Mouse (Mus musculus): Measurements from ENCODE around the gene Gucy1b2. TPM values are rescaled to one million over a fixed set of nuclear protein-coding genes. Genes with fewer than 3 reads are reported as not detected.

Gene Gucy1b2
- polyA plus RNA-seq, 1 experiment from 2014 or later: 0.08 TPM

- DNase-seq (ENCODE audit: low spot score) (no peak), ATAC-seq (ENCODE audit: insufficient read depth, low FRiP score, low TSS enrichment) (no peak)
- H3K27me3 ChIP-seq (ENCODE audit: control insufficient read depth, insufficient read depth, low read length): no peaks in the 10 kb centered on the region
Measured at GRCm38 (mm10) chr14:62472061-62472460, 16.0 kb upstream of the Gucy1b2 start.

GRCm38 (mm10) chr14:62468753-62469125, 12.7 kb upstream of the Gucy1b2 start:
- no peak for DNase-seq (ENCODE audit: low spot score)
- WGBS: 93% methylated on average over 5 of the region's 5 CpGs
- ATAC-seq (ENCODE audit: insufficient read depth, low FRiP score, low TSS enrichment): no peak
- H3K36me3 ChIP-seq (ENCODE audit: control insufficient read depth, insufficient read depth, low read length): no peaks in the 10 kb centered on the region
- H3K4me1 ChIP-seq (ENCODE audit: control insufficient read depth, insufficient read depth, low read length): no peaks in the 10 kb centered on the region
- no peak overlapping the region for H3K4me3 ChIP-seq (ENCODE audit: low read depth, low read length)
- no peak overlapping the region for H3K4me2 ChIP-seq (ENCODE audit: low read depth)
- H3K9me3 ChIP-seq (ENCODE audit: control insufficient read depth, low read length): no peaks in the 10 kb centered on the region
- H3K27me3 ChIP-seq (ENCODE audit: control insufficient read depth, insufficient read depth, low read length): no peaks in the 10 kb centered on the region
- H3K9ac ChIP-seq (ENCODE audit: low read length): no peak overlapping the region
- H3K27ac ChIP-seq (ENCODE audit: low read depth, low read length): no peak overlapping the region

More at GRCm38 (mm10) chr14:62472061-62472460, 16.0 kb upstream of the Gucy1b2 start:
- Histone ChIP-seq H3K4me3 (ENCODE audit: low read depth, low read length) (no peak overlapping the region), H3K36me3 (ENCODE audit: control insufficient read depth, insufficient read depth, low read length) (no peaks in the 10 kb centered on the region), H3K4me1 (ENCODE audit: control insufficient read depth, insufficient read depth, low read length) (no peaks in the 10 kb centered on the region), H3K4me2 (ENCODE audit: low read depth) (no peak overlapping the region), H3K27ac (ENCODE audit: low read depth, low read length) (no peak overlapping the region), H3K9ac (ENCODE audit: low read length) (no peak overlapping the region), H3K9me3 (ENCODE audit: control insufficient read depth, low read length) (no peaks in the 10 kb centered on the region)
- 87% methylated on average over 2 of the region's 2 CpGs for WGBS

GRCm38 (mm10) chr14:62468119-62468752, 12.1 kb upstream of the Gucy1b2 start:
- DNase-seq (ENCODE audit: low spot score) (no peak), ATAC-seq (ENCODE audit: insufficient read depth, low FRiP score, low TSS enrichment) (no peak)
- Histone ChIP-seq H3K9ac (ENCODE audit: low read length) (no peak overlapping the region), H3K27ac (ENCODE audit: low read depth, low read length) (no peak overlapping the region), H3K4me3 (ENCODE audit: low read depth, low read length) (no peak overlapping the region), H3K9me3 (ENCODE audit: control insufficient read depth, low read length) (no peaks in the 10 kb centered on the region), H3K4me2 (ENCODE audit: low read depth) (no peak overlapping the region), H3K4me1 (ENCODE audit: control insufficient read depth, insufficient read depth, low read length) (no peaks in the 10 kb centered on the region), H3K27me3 (ENCODE audit: control insufficient read depth, insufficient read depth, low read length) (no peaks in the 10 kb centered on the region), H3K36me3 (ENCODE audit: control insufficient read depth, insufficient read depth, low read length) (no peaks in the 10 kb centered on the region)
- 77% methylated on average over 6 of the region's 6 CpGs for WGBS

GRCm38 (mm10) chr14:62464966-62465365, 8.9 kb upstream of the Gucy1b2 start:
- Histone ChIP-seq H3K9me3 (ENCODE audit: control insufficient read depth, low read length) (no peaks in the 10 kb centered on the region), H3K4me3 (ENCODE audit: low read depth, low read length) (no peak overlapping the region), H3K27me3 (ENCODE audit: control insufficient read depth, insufficient read depth, low read length) (no peaks in the 10 kb centered on the region), H3K36me3 (ENCODE audit: control insufficient read depth, insufficient read depth, low read length) (no peaks in the 10 kb centered on the region), H3K9ac (ENCODE audit: low read length) (no peak overlapping the region), H3K4me2 (ENCODE audit: low read depth) (no peak overlapping the region), H3K27ac (ENCODE audit: low read depth, low read length) (no peak overlapping the region), H3K4me1 (ENCODE audit: control insufficient read depth, insufficient read depth, low read length) (no peaks in the 10 kb centered on the region)
- 24% methylated on average over 9 of the region's 9 CpGs for WGBS
- ATAC-seq (ENCODE audit: insufficient read depth, low FRiP score, low TSS enrichment) (no peak), DNase-seq (ENCODE audit: low spot score) (no peak)

- Histone ChIP-seq H3K4me2 (ENCODE audit: low read depth) (no peak overlapping the region), H3K9ac (ENCODE audit: low read length) (no peak overlapping the region), H3K4me3 (ENCODE audit: low read depth, low read length) (no peak overlapping the region), H3K36me3 (ENCODE audit: control insufficient read depth, insufficient read depth, low read length) (no peaks in the 10 kb centered on the region), H3K9me3 (ENCODE audit: control insufficient read depth, low read length) (no peaks in the 10 kb centered on the region), H3K27me3 (ENCODE audit: control insufficient read depth, insufficient read depth, low read length) (no peaks in the 10 kb centered on the region), H3K4me1 (ENCODE audit: control insufficient read depth, insufficient read depth, low read length) (no peaks in the 10 kb centered on the region), H3K27ac (ENCODE audit: low read depth, low read length) (no peak overlapping the region)
- WGBS: 70% methylated on average over 11 of the region's 11 CpGs
- ATAC-seq (ENCODE audit: insufficient read depth, low FRiP score, low TSS enrichment) (no peak), DNase-seq (ENCODE audit: low spot score) (no peak)
Measured at GRCm38 (mm10) chr14:62459541-62459940, 3.5 kb upstream of the Gucy1b2 start.

- Histone ChIP-seq H3K36me3 (ENCODE audit: control insufficient read depth, insufficient read depth, low read length) (no peaks in the 10 kb centered on the region), H3K27me3 (ENCODE audit: control insufficient read depth, insufficient read depth, low read length) (no peaks in the 10 kb centered on the region), H3K27ac (ENCODE audit: low read depth, low read length) (no peak overlapping the region), H3K4me2 (ENCODE audit: low read depth) (peak overlapping the region; percentile 26), H3K4me1 (ENCODE audit: control insufficient read depth, insufficient read depth, low read length) (no peaks in the 10 kb centered on the region), H3K9me3 (ENCODE audit: control insufficient read depth, low read length) (no peaks in the 10 kb centered on the region), H3K9ac (ENCODE audit: low read length) (no peak overlapping the region), H3K4me3 (ENCODE audit: low read depth, low read length) (no peak overlapping the region)
- DNase-seq (ENCODE audit: low spot score) (peak; percentile 87), ATAC-seq (ENCODE audit: insufficient read depth, low FRiP score, low TSS enrichment) (0 out of 2 replicates have a peak, but pooled peaks have one; percentile 63)
- WGBS: 18% methylated on average over 22 of the region's 22 CpGs
Measured at GRCm38 (mm10) chr14:62457420-62458181, 1.5 kb upstream of the Gucy1b2 start.

- Histone ChIP-seq H3K9me3 (ENCODE audit: control insufficient read depth, low read length) (no peaks in the 10 kb centered on the region), H3K4me1 (ENCODE audit: control insufficient read depth, insufficient read depth, low read length) (no peaks in the 10 kb centered on the region), H3K27me3 (ENCODE audit: control insufficient read depth, insufficient read depth, low read length) (no peaks in the 10 kb centered on the region), H3K4me3 (ENCODE audit: low read depth, low read length) (no peak overlapping the region), H3K36me3 (ENCODE audit: control insufficient read depth, insufficient read depth, low read length) (no peaks in the 10 kb centered on the region), H3K9ac (ENCODE audit: low read length) (no peak overlapping the region), H3K27ac (ENCODE audit: low read depth, low read length) (no peak overlapping the region), H3K4me2 (ENCODE audit: low read depth) (no peak overlapping the region)
- DNase-seq (ENCODE audit: low spot score): no peak
- ATAC-seq (ENCODE audit: insufficient read depth, low FRiP score, low TSS enrichment): no peak
- 80% methylated on average over 5 of the region's 5 CpGs for WGBS
Measured at GRCm38 (mm10) chr14:62455570-62455879, 564 bp downstream of the Gucy1b2 start.

- ATAC-seq (ENCODE audit: insufficient read depth, low FRiP score, low TSS enrichment): no peak
- no peak overlapping the region for H3K9ac ChIP-seq (ENCODE audit: low read length)
- no peak for DNase-seq (ENCODE audit: low spot score)
- no peak overlapping the region for H3K4me3 ChIP-seq (ENCODE audit: low read depth, low read length)
- H3K4me2 ChIP-seq (ENCODE audit: low read depth): no peak overlapping the region
- H3K4me1 ChIP-seq (ENCODE audit: control insufficient read depth, insufficient read depth, low read length): no peaks in the 10 kb centered on the region
- no peaks in the 10 kb centered on the region for H3K9me3 ChIP-seq (ENCODE audit: control insufficient read depth, low read length)
- H3K36me3 ChIP-seq (ENCODE audit: control insufficient read depth, insufficient read depth, low read length): no peaks in the 10 kb centered on the region
- no peak overlapping the region for H3K27ac ChIP-seq (ENCODE audit: low read depth, low read length)
- 66% methylated on average over 9 of the region's 9 CpGs for WGBS
- no peaks in the 10 kb centered on the region for H3K27me3 ChIP-seq (ENCODE audit: control insufficient read depth, insufficient read depth, low read length)
Measured at GRCm38 (mm10) chr14:62454760-62455569, 1.1 kb downstream of the Gucy1b2 start.

All from neural tube, embryonic 11.5 days (tissue).